Mouse (Mus musculus) left cerebral cortex, postnatal 25 days (tissue): ENCODE data around the gene Gm43738. TPM values are rescaled to one million over a fixed set of nuclear protein-coding genes. Genes with fewer than 3 reads are reported as not detected.
"Not testable (repeated sequence)": the region's sequence is repeated elsewhere in the genome, so short reads cannot be mapped to it uniquely, and the experiment has no call there.

ENCODE experiments used
- DNase-seq, 2 experiments: peaks; one replicate each; pipeline ENCODE4 v3.0.0; 2022; ENCODE audit warnings: low spot score in 2 of 2, mixed read lengths in 1 of 2
- intact Hi-C: fragments of 180-260 bp; cut with DNase I; formaldehyde crosslinking; loops from one replicate; pipeline ENCODE4 v1.15.1; 2025
- total RNA-seq, 2 experiments: library from RNA; stranded (reverse); gene quantifications; 2 replicates each; pipeline ENCODE4 v1.2.3; 2021

Gm43738 gene
- total RNA-seq, 2 experiments from 2014 or later: not detected

DNA sequence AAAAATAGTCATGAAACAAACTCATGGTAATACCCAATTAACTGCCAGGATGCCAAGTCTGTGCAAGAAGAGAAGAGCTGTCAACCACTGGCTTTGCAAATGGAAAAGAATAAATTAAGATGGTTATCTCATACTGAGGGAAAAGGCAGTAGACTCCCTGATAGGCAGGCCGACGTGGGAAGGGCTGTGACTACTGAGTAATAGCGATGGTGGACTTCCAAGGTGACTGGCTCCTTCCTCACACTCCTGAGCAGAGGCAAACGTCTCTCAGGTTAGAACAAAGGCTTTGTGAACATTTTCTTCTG lies 2.3 kb upstream of the Gm43738 start:
- intact Hi-C loops: no loop called here
- DNase-seq: no peak

DNA sequence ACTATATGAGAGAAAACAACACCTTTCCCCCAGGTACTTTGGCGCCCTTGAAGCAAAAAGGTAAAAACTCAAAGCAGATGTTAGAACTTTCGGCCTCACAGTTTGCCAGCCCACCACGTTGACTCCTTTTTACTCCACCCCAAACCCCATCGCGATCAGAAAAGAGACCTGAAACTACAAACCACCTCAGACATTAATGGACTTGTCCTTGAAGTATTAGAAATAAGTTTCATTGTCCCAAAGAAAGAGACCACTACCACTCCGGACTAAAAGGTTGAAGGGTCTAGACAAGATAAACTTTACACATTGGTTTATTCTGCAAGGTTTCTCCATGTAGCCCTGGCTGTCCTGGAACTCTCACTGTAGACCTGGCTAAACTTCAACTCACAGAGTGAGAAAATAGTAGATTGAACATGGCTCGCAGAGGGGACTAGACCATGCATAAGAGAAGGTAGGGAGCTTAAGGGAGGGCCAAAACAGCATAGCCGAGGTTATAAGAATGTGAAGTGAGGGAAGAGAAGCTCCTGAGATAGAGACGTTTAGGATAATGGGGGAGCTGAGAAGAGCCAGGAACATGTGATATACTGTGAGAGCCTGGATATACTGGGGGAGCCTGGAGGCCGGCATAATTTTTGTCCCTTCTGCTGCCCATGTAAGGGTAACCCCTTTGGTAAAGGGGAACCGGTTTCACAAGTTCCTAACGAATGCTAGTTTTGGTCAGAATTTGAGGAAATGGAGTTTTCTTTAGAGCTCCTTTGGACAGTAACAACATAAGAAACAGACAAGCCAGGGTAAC lies 1.8 kb upstream of the Gm43738 start:
- intact Hi-C loops: no loop called here
- DNase-seq: no peak

DNA sequence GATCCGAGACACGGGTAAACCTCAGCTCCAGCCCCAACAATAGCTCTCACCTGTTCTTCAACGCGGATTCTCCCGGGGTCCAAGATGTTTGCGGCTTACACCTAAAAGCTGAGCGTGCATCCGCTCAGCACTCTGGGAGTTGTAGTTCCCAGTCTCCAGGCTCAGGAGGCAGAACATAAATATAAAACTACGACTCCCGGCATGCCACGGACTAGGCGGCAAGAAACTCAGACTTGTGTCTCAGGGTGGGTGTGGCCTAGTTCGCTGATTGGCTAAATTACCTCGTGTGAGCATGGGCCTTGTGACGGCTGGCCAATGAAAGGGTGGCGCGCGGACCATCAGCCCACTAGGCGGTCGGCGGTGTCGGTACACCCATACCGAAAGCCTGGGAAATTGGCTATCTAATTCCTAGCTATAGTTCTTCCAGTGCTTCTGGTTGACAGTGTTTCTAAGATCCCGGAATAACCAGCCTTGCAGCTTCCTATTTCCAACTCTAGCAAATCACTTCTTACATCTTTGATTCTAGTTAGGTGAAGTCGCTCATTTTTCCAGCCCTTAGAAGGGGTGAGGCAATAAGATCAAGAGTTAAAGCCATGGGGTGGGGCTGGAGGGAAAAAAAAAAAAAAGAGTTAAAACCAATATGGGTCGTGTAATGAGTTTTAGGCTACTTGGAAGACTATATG lies 1.1 kb upstream of the Gm43738 start, which contains the start of gene Fdps:
Gene Fdps, minus strand, starts transcription at position 148 of the 683 bp plus-strand sequence.
- peak; percentile 97 to 100 for DNase-seq
- intact Hi-C loops: no loop called here

DNA sequence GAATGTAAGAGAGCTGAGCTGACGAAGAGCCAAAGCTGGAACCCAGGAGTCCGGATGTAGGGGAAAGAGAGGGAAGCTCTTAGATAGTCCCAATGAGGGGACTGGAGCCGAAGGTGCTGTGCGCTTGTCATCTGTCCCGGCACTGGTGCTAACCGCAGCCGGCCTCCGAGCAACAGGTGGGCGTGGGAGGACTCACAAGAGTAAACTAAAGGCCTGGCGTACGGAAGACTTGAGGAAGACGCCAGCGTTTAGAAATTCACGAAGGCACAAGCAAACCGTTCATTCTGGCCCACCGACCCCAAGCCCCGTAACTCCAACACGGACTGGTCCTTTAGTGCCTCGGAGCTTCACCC lies 536 bp upstream of the Gm43738 start:
- intact Hi-C loops: no loop called here
- DNase-seq: no peak

- intact Hi-C loops: loop anchor here (5.0 kb wide), 2 partner anchors 123 to 942 kb away; partner anchors contain the start of gene Thbs3
- no peak for DNase-seq
Observed at GRCm38 (mm10) chr3:89094021-89094420, 6.9 kb downstream of the Gm43738 start.

- intact Hi-C loops: loop anchor here (5.0 kb wide), 2 partner anchors 124 to 941 kb away; partner anchors contain the start of gene Thbs3
- DNase-seq: peak; percentile 94 to 98
Observed at GRCm38 (mm10) chr3:89093175-89093574, 7.7 kb downstream of the Gm43738 start, which contains the start of gene Rusc1. TSS of gene Rusc1 (minus strand) at chr3:89093311.

- DNase-seq: no peak
- intact Hi-C loops: loop anchor here (5.0 kb wide), 2 partner anchors 125 to 940 kb away; partner anchors contain the start of gene Thbs3
Observed at GRCm38 (mm10) chr3:89092509-89093090, 8.3 kb downstream of the Gm43738 start.

DNA sequence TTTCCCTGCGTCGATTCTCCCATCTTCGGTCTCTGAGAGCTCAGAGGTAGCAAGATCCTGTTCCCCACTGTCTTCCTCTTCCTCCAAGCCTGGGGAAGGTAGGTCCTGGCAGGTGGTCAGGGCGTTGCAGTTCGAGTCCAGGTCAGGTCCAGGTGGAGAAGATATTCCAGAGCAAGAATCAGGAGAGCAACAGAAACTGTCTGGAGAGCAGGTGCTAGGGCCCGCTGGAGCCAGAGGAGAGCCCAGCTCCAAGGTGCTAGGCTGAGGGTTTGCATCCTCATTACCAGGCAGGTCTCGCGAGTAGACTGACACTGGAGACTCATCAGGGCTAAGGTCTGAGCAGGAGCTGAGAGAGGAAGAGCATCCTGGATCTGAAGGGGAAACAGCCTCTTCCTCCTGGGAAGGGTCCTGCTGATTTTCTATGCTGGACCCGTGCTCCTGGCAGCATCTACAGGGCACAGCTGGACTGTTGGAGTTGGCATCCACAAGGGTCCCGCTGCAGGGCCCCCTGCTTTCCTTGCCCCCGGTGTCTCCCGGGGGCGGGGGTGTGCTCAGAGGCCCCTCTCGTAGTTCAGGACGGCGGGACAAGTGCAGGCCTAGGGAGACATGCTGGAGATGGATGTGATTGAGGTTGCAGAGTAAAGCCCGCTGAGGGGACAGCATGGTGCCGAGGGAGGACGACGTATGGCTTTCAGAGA lies 8.9 kb downstream of the Gm43738 start:
- DNase-seq: no peak
- intact Hi-C loops: loop anchor here (2.0 to 5.0 kb wide), 3 partner anchors 73 to 940 kb away; partner anchors contain the start of genes Clk2 and Thbs3

DNA sequence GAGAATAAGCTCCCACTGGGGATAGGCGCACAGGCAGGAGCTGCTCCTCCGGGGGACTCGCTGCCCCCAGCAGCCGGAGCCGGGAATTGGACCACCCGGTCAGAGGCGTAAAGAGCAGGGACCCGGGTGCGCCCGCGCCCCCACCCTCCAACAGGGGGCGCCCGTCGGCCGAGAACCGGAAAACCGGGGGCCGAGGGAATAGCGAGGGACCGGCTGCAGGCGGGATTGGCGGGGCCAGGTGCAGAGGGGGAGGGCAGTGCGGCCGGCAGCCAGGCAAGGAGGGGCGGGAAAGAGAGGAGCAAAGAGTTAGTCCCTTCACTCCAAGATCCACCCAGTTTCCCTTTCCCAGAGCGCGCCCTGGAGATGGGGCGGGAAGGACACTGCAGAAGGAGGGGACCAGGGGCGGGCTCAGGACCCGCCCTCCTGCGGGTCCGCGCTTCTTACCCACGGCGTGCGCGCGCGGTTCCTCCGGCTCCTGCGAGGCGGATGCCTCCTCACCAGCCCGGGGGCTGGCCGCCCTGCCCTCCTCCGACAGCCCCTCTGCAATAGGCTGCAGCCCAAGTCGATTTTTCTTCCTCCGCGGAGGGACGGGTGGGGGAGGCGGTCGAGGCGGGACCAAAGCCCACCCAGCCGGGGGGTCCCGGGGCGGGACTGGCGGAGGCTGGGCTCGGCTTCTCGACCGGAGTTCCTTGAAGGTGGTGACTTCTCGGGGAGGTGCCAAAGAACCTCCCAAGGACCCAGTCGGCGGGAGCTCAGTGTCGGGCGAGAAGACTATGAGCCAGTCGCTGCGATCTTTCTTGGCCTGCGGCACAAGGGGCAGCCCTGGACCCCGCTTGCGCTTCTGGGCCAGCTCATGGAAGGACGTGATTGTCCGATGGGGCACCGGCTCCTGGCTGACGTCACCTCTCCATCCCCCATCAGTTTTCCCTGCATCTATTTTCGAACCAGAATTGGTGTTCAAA lies 9.9 kb downstream of the Gm43738 start:
- intact Hi-C loops: loop anchor here (2.0 to 5.0 kb wide), 3 partner anchors 74 to 939 kb away; partner anchors contain the start of genes Clk2 and Thbs3
- DNase-seq: peak; percentile 81 to 90

- intact Hi-C loops: loop anchor here (2.0 to 5.0 kb wide), 3 partner anchors 75 to 938 kb away; partner anchors contain the start of genes Clk2 and Thbs3
- DNase-seq: peak; percentile 89 to 96
Observed at GRCm38 (mm10) chr3:89089882-89090591, 10.9 kb downstream of the Gm43738 start.

- intact Hi-C loops: no loop called here
- DNase-seq: no peak
Observed at GRCm38 (mm10) chr3:89088974-89089373, 11.9 kb downstream of the Gm43738 start.

DNA sequence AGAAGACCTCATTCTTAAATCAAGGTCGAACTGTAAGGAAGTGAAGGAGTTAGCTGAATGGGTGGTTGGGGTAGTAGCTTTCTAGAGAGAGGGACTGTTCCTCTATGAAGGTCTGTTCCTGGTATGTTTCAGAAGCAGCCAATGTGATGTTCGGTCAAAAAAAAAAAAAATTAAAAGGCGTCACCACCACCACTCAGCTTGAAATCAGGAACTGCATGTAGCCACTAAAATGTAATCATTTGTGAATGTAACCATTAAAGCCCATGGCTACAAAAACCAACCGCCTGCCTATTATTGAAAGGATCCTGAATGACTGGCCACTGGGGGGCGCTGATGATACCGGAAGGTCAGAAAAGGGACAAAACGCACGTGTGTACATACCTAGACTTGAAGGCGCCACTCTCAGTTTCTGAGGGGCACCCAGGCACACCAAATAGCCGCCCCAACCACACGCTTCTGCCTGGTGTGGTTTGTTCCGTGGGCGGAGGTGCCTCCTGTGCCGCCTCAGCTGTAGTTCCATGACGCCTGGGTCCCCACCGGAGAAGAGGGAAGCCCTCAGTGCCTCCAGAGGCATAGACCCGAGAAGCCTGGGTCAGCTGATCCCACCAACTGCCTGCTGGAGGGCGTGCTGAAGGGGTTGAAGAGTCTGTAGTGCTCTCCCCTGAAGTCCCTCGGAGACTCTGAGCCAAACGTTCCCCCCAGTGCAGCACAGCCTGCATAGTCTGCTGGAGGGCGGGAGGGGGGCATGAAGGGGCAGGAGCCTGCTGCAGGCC lies 13.4 kb downstream of the Gm43738 start:
- peak; percentile 72 to 83 for DNase-seq
- intact Hi-C loops: no loop called here

DNA sequence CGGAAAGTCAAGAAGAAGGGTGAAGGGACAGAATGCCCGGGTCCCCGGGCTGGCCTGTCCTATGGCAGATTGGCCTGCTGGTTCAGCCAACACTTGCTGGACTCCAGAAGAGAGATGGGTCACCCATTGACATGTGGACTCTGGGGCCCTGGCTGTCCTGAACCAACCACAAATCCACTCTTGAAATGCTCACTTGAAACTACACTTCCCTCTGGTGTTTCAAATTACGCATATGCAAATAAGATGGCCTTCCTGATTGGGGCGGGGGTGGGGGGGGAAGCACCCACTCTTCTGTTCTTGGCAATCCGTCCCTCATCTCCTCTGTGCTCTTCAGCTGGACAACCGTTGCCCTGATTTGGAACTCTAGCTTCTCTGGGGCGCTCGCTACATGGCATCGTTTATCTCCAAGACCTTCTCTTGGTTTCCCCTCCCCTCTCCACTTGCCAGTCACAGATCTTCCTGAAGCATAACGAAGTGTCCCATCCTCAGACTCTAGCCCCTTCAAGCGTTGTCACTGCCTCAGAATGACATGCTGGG lies 16.2 kb downstream of the Gm43738 start:
- intact Hi-C loops: no loop called here
- no peak for DNase-seq

- DNase-seq: peak in 1 of 2 experiments; percentile 73
- intact Hi-C loops: no loop called here
Observed at GRCm38 (mm10) chr3:89084133-89084532, 16.8 kb downstream of the Gm43738 start.

GRCm38 (mm10) chr3:89082287-89082686 lies 18.6 kb downstream of the Gm43738 start:
- intact Hi-C loops, DNase-seq: not testable (repeated sequence)

- intact Hi-C loops: no loop called here
- DNase-seq: no peak
Observed at GRCm38 (mm10) chr3:89077383-89077782, 23.5 kb downstream of the Gm43738 start.

DNA sequence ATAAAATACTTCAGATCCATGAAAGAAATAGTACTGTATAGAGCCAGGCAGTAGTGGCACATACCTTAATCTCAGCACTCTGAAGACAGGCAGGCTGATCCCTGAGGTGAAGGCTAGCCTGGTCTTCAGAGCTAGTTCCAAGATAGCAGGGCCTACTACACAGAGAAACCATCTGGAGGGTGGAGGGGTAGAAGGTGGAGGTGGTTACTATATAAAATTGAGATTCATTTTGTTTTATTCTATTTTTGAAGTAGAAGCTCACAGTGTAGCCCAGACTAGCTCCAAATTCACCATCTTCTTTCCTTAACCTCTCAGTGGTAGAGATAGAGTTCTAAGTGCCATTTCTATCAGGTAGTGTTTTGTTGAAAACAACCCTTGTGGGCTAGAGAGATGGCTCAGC lies 33.6 kb downstream of the Gm43738 start:
- intact Hi-C loops: no loop called here
- peak in 1 of 2 experiments; percentile 77 for DNase-seq
